Mouse (Mus musculus): ENCODE measurements around the gene Mmp28. TPM values are rescaled to one million over a fixed set of nuclear protein-coding genes. Genes with fewer than 3 reads are reported as not detected.

Mmp28 gene
- 0.47 and 0.50 TPM in 2 replicates for polyA plus RNA-seq (2015; fragmentation: Nextera tagmentation; extraction: Ambion mirVana)

DNA sequence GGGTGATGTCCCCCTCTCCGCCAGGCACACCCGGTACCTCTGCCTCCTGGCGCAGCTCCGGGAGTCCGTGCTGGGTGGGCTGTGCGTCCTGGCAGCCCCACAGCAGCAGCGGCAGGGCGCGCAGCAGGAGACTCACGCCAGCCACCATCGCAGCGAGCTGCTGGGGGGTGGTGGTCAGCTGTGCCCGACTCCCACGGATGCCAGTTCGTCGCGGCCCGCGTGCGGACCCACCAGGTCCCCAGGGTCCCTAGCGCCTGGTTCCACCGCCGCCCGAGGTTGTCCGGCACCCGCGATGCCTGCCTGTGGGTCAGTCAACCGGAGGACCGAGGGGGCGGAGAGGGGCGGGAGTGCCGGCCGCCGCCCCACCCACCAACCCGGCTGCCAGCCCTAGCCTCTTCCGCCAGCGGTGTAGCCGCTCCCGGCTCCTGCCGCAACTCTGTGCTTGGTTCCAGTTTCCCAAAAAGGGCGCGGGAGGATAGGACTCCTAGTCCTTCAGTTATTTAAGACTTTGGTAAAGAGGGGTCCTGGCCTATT is at the start of gene Mmp28:
Gene Mmp28, minus strand, starts transcription at position 361 of the 534 bp plus-strand sequence.
- peaks cover 7% of the 10 kb centered on the region; the same call in 1 of the 2 replicates for H3K4me1 ChIP-seq (replicated peaks)
- H3K9ac ChIP-seq, result peak within 1 kb of the TSS; percentile 57
- 2% methylated on average over 32 of the region's 42 CpGs for WGBS (ENCODE audit: insufficient replicate concordance)
- ATAC-seq (ENCODE audit: low read depth), result no peak
- no peaks in the 10 kb centered on the region for H3K9me3 ChIP-seq (replicated peaks)
- peaks cover 70% of the 10 kb centered on the region for H3K27me3 ChIP-seq
- peak within 1 kb of the TSS; percentile 60 for H3K4me3 ChIP-seq (replicated peaks)
- no peak for DNase-seq
- no peak within 1 kb of the TSS for H3K27ac ChIP-seq
- no peaks in the 10 kb centered on the region for H3K36me3 ChIP-seq
- H3K4me2 ChIP-seq, result peak within 1 kb of the TSS; percentile 74

DNA sequence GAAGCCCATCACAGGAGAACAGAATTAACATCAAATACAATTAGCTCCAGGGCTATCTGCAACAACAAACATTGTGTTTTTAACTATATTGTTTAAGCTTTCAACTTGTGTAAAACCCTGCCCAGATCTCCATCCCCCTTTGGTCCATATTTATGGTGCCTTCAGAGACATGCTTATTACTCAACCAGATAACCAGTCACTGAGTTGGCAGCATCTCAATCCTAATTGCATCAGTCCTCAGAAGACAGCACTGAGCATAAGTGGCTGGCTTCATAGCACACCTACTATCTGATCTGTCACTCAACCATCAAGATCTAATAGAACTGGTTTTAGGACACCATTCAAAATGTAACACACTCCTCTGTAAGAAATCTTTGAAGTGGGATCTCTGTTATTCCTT is 46.6 kb upstream of the Mmp28 start:
- DNase-seq (no peak), ATAC-seq (ENCODE audit: low read depth) (no peak)
- Histone ChIP-seq H3K9ac (no peak overlapping the region), H3K4me1 (replicated peaks) (no peaks in the 10 kb centered on the region), H3K9me3 (replicated peaks) (no peaks in the 10 kb centered on the region), H3K27me3 (no peaks in the 10 kb centered on the region), H3K27ac (no peak overlapping the region), H3K4me3 (replicated peaks) (no peak overlapping the region), H3K36me3 (peaks cover 27% of the 10 kb centered on the region), H3K4me2 (no peak overlapping the region)

DNA sequence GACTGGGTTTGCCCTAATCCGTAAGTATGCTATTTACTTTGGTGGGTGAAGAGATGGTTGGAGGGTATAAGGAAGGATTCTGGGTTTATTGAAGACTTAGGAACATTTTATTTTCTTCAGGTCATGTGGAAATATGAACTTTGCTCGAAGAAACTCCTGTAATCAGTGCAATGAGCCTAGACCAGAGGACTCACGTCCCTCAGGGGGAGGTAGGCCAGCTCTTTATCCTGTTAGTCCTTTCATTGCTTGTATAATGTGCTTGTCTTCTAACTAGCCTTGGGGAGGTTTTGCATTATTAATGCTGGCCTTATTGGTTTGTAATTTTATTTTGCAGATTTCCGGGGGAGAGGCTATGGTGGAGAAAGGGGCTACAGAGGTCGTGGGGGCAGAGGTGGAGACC is 41.4 kb upstream of the Mmp28 start:
- Histone ChIP-seq H3K9me3 (replicated peaks) (no peaks in the 10 kb centered on the region), H3K27ac (no peak overlapping the region), H3K4me3 (replicated peaks) (no peak overlapping the region), H3K4me2 (no peak overlapping the region), H3K4me1 (replicated peaks) (no peaks in the 10 kb centered on the region), H3K9ac (no peak overlapping the region), H3K36me3 (peaks cover 61% of the 10 kb centered on the region), H3K27me3 (no peaks in the 10 kb centered on the region)
- ATAC-seq (ENCODE audit: low read depth) (no peak), DNase-seq (no peak)
- WGBS (ENCODE audit: insufficient replicate concordance), result 89% methylated on average over 5 of the region's 5 CpGs

GRCm38 (mm10) chr11:83495571-83495970 is 32.7 kb upstream of the Mmp28 start:
- no peaks in the 10 kb centered on the region for H3K27me3 ChIP-seq
- H3K4me3 ChIP-seq (replicated peaks), result no peak overlapping the region
- 82% methylated on average over 2 of the region's 2 CpGs for WGBS (ENCODE audit: insufficient replicate concordance)
- no peak overlapping the region for H3K27ac ChIP-seq
- H3K9ac ChIP-seq, result no peak overlapping the region
- no peak for ATAC-seq (ENCODE audit: low read depth)
- H3K4me2 ChIP-seq, result no peak overlapping the region
- DNase-seq, result no peak
- peaks cover 39% of the 10 kb centered on the region for H3K36me3 ChIP-seq
- no peaks in the 10 kb centered on the region for H3K4me1 ChIP-seq (replicated peaks)
- no peaks in the 10 kb centered on the region for H3K9me3 ChIP-seq (replicated peaks)

- 69% methylated on average over 4 of the region's 4 CpGs for WGBS (ENCODE audit: insufficient replicate concordance)
- Histone ChIP-seq H3K36me3 (peaks cover 45% of the 10 kb centered on the region), H3K4me2 (no peak overlapping the region)
These were observed 28.6 kb upstream of the Mmp28 start for GRCm38 (mm10) chr11:83491488-83491887.

GRCm38 (mm10) chr11:83473235-83474016 is 10.6 kb upstream of the Mmp28 start:
- H3K9me3 ChIP-seq (replicated peaks), result no peaks in the 10 kb centered on the region
- peaks cover 2% of the 10 kb centered on the region; the same call in 1 of the 2 replicates for H3K27me3 ChIP-seq
- H3K4me3 ChIP-seq (replicated peaks), result peak overlapping the region; percentile 85
- H3K27ac ChIP-seq, result peak overlapping the region; percentile 80
- H3K9ac ChIP-seq, result peak overlapping the region; percentile 91
- ATAC-seq (ENCODE audit: low read depth) (peak; percentile 64), DNase-seq (peak; percentile 38)
- H3K36me3 ChIP-seq, result peaks cover 19% of the 10 kb centered on the region
- H3K4me1 ChIP-seq (replicated peaks), result peaks cover 27% of the 10 kb centered on the region
- H3K4me2 ChIP-seq, result peak overlapping the region; percentile 84
- under 1% methylated on average over 39 of the region's 52 CpGs for WGBS (ENCODE audit: insufficient replicate concordance)

More at GRCm38 (mm10) chr11:83491488-83491887, 28.6 kb upstream of the Mmp28 start:
- Histone ChIP-seq H3K9ac (no peak overlapping the region), H3K9me3 (replicated peaks) (no peaks in the 10 kb centered on the region), H3K27ac (no peak overlapping the region), H3K4me1 (replicated peaks) (no peaks in the 10 kb centered on the region), H3K27me3 (no peaks in the 10 kb centered on the region), H3K4me3 (replicated peaks) (no peak overlapping the region)
- ATAC-seq (ENCODE audit: low read depth) (no peak), DNase-seq (no peak)

DNA sequence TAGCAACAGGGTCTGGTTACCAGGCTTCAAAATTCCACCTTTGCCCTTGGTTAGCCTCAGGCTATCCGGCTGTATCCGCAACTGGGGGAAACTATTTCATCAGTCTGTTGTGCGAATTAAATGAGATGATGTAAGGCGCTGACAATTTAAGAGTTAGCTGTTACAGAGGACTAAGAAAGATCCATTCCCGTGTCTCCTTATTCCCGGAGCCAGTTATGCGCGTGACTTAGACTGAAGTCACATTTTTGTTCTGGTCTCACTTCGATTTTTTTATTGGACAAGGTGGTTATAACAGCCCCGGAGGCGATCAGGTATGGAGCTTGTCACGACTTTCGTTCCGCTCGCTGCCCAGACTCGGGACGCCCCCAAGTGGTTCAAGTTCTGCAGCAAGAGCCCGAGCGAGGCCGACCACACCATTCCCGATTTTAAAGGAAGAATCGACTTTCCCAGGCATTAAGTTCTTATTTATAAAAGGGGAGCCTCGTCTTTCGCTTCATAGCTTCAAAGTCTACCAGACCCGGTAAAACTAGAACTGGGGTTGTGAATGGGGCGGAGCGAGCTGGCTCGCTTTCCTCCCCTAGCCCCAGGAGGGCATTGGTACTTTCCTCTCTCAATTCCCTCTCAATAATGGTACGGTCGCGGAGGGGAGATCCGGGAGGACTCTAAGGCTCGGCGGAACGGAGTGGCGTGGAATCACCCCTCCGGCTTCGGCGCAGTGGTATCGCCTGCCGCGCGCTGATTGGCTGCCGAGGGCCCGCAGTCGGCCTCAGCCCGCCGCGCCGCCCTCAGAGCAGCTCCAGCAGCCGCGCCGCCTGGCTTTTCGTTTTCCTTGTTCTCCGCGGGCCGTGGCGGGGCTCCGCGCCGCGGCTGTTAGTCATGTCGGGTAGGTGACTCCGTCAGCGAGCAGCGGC is 9.7 kb upstream of the Mmp28 start, which contains the start of gene Taf15:
Gene Taf15, plus strand, starts transcription at position 763 of the 911 bp plus-strand sequence.
- H3K27ac ChIP-seq, result peak within 1 kb of the TSS; percentile 80
- peak within 1 kb of the TSS; percentile 91 for H3K9ac ChIP-seq
- peaks cover 27% of the 10 kb centered on the region for H3K4me1 ChIP-seq (replicated peaks)
- H3K4me2 ChIP-seq, result peak within 1 kb of the TSS; percentile 84
- 1% methylated on average over 66 of the region's 66 CpGs for WGBS (ENCODE audit: insufficient replicate concordance)
- H3K4me3 ChIP-seq (replicated peaks), result peak within 1 kb of the TSS; percentile 85
- DNase-seq, result peak; percentile 97
- H3K27me3 ChIP-seq, result peaks cover 2% of the 10 kb centered on the region; the same call in 1 of the 2 replicates
- no peaks in the 10 kb centered on the region for H3K9me3 ChIP-seq (replicated peaks)
- ATAC-seq (ENCODE audit: low read depth), result peak; percentile 96
- peaks cover 15% of the 10 kb centered on the region for H3K36me3 ChIP-seq

DNA sequence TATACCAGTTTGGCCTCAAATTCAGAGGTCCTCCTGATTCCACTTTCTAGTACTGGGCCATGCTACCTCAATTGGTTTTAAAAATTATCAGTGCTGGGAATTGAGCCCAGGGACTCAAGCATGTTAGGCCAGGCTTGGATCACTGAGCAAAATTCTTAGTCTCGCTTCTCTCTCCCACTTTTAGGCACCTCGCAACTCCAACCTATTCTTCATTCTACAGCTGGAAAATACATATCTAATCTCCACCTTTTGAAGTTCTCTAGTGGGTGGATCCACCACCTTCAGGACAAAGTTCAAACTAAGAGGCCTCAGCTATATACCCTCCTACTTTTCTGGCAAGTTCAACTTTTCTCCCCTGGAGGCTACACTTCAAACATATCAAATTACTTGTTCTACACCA is 8.9 kb upstream of the Mmp28 start:
- Histone ChIP-seq H3K9me3 (replicated peaks) (no peaks in the 10 kb centered on the region), H3K27ac (no peak overlapping the region), H3K4me1 (replicated peaks) (peaks cover 27% of the 10 kb centered on the region), H3K36me3 (peaks cover 10% of the 10 kb centered on the region), H3K27me3 (peaks cover 5% of the 10 kb centered on the region; the same call in 1 of the 2 replicates), H3K4me3 (replicated peaks) (peak overlapping the region; percentile 85), H3K9ac (peak overlapping the region; percentile 67), H3K4me2 (peak overlapping the region; percentile 67)
- no peak for ATAC-seq (ENCODE audit: low read depth)
- 73% methylated on average over 2 of the region's 2 CpGs for WGBS (ENCODE audit: insufficient replicate concordance)
- DNase-seq, result no peak

DNA sequence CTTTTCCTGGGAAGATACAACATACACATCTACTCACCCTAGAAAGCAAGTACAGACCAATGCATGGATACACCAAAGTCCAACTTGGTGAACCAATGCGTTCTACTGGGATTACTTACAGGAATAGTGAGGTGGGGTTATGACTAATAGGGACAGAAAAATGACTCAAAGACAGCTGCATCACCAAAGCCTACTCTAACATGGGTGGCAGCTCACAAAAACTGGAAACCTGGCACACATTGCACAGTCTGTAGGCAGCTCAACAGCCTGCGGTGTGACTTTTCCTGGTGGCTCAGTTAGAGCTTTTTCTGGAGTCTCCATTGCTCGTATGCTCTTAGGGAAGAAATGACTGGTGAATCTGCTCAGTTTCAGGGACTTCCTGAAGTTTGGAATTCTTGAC is 5.9 kb upstream of the Mmp28 start:
- no peak overlapping the region for H3K4me3 ChIP-seq (replicated peaks)
- H3K9ac ChIP-seq, result no peak overlapping the region
- H3K4me1 ChIP-seq (replicated peaks), result peaks cover 10% of the 10 kb centered on the region
- whole genome bisulfite sequencing (ENCODE audit: insufficient replicate concordance), result 78% methylated on average over 3 of the region's 3 CpGs
- no peaks in the 10 kb centered on the region for H3K36me3 ChIP-seq
- no peak overlapping the region for H3K27ac ChIP-seq
- H3K4me2 ChIP-seq, result no peak overlapping the region
- H3K27me3 ChIP-seq, result peaks cover 26% of the 10 kb centered on the region
- no peak for ATAC-seq (ENCODE audit: low read depth)
- H3K9me3 ChIP-seq (replicated peaks), result no peaks in the 10 kb centered on the region
- no peak for DNase-seq

DNA sequence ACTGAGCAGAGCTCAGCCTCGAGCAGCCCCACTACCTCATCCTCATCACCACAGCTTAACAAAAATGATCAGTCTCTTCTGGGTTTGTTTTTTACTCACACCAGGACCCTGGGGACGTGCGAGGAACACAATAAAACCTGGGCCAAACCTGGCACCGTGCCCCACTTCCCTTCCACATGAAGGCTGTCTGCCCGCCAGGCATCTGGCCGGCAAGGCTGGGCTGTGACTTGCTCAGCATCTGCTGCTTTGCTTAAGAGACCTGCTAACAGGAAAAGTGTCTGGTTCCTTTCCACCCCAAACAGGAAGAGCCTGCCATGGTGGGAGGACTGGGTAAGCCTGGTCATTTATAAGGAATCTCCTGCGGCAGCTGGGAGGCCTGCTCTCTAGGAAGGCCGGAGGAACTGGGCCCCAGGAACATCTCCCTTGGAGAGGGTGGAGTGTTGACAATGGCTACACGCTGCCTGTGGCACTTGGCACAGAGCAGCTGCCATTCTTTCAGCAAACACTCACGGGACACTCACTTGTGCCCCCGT is 4.3 kb upstream of the Mmp28 start:
- Histone ChIP-seq H3K9me3 (replicated peaks) (no peaks in the 10 kb centered on the region), H3K4me3 (replicated peaks) (no peak overlapping the region), H3K27me3 (peaks cover 42% of the 10 kb centered on the region), H3K36me3 (no peaks in the 10 kb centered on the region), H3K4me1 (replicated peaks) (peaks cover 15% of the 10 kb centered on the region), H3K4me2 (no peak overlapping the region), H3K9ac (no peak overlapping the region), H3K27ac (no peak overlapping the region)
- DNase-seq (no peak), ATAC-seq (ENCODE audit: low read depth) (no peak)
- WGBS (ENCODE audit: insufficient replicate concordance), result 32% methylated on average over 11 of the region's 11 CpGs

- 23% methylated on average over 2 of the region's 2 CpGs for WGBS (ENCODE audit: insufficient replicate concordance)
- H3K4me3 ChIP-seq (replicated peaks), result no peak overlapping the region
- H3K27ac ChIP-seq, result no peak overlapping the region
- H3K27me3 ChIP-seq, result peaks cover 54% of the 10 kb centered on the region
- no peak overlapping the region for H3K4me2 ChIP-seq
- DNase-seq (no peak), ATAC-seq (ENCODE audit: low read depth) (no peak)
- peaks cover 7% of the 10 kb centered on the region; the same call in 1 of the 2 replicates for H3K4me1 ChIP-seq (replicated peaks)
- no peaks in the 10 kb centered on the region for H3K36me3 ChIP-seq
- H3K9ac ChIP-seq, result no peak overlapping the region
- H3K9me3 ChIP-seq (replicated peaks), result no peaks in the 10 kb centered on the region
These were observed 3.1 kb upstream of the Mmp28 start for GRCm38 (mm10) chr11:83465976-83466375.
